Mouse (Mus musculus) small intestine, adult 2 months (tissue): Measurements from ENCODE around the gene Ctsw.
A peak's percentile ranks its signal among the peaks of the same experiment; 100 is the strongest.

Source experiments
- CTCF ChIP-seq: fragments of 200-500 bp; IDR thresholded peaks from 2 replicates; pipeline ENCODE4 v1.5.1; 2012; ENCODE audit warnings: low read depth, mild to moderate bottlenecking, control low read depth, inconsistent platforms, low read length, moderate library complexity, mixed read lengths; ENCODE audit not compliant: insufficient replicate concordance, insufficient read length; ENCODE audit errors: extremely low read depth
- POLR2A ChIP-seq: fragments of 200-500 bp; IDR thresholded peaks from 2 replicates; pipeline ENCODE4 v1.6.1; 2012; ENCODE audit warnings: low read depth, mild to moderate bottlenecking, control low read depth, inconsistent platforms, low read length, moderate library complexity

GRCm38 (mm10) chr19:5490313-5490897, 22.1 kb upstream of the Ctsw start, which contains the start of gene Cfl1:
- peak; percentile 99 for TF ChIP-seq POLR2A
- TF ChIP-seq CTCF: no peak
